4 mouse cellular contexts compared by ENCODE assay signal in genomic region chr1:187127548-187127947, GRCm38 (mm10).
DNase-seq lines count a peak whose midpoint lies in the region; TF ChIP-seq lines count a peak whose summit lies in the region.
"Not testable (repeated sequence)": the region's sequence is repeated elsewhere in the genome, so short reads cannot be mapped to it uniquely, and the experiment has no call there.

No protein-coding gene starts in this region.

- DNase-seq in ES-CJ7 (ENCODE audit: low read depth, low spot score) (peak; percentile 82), R1 (ENCODE audit: low read depth, low spot score) (peak; percentile 52), ZHBTc4 (ENCODE audit: low read depth, low spot score) (peak; percentile 65)

- not testable (repeated sequence) for H3K4me1 ChIP-seq in ES-Bruce4 (ENCODE audit: control insufficient read depth, insufficient read depth, low read length)

- TF ChIP-seq EP300 in ES-Bruce4 (IDR thresholded peaks at IDR 0.05; ENCODE audit: insufficient read depth, low read depth, low read length) = 0 out of 2 replicates have a peak, but pooled peaks have one; percentile 26

- H3K9ac ChIP-seq in ES-Bruce4 (ENCODE audit: low read depth, poor library complexity, severe bottlenecking) = not testable (repeated sequence)

- not testable (repeated sequence) for TF ChIP-seq POLR2A in ES-Bruce4 (IDR thresholded peaks at IDR 0.05; ENCODE audit: insufficient read depth, low read length)

- TF ChIP-seq CTCF in ES-Bruce4 (IDR thresholded peaks at IDR 0.05; ENCODE audit: low read depth, low read length) = not testable (repeated sequence)

- not testable (repeated sequence) for H3K36me3 ChIP-seq in ES-Bruce4 (ENCODE audit: control insufficient read depth, insufficient read depth, low read length, poor library complexity, severe bottlenecking)

- H3K27me3 ChIP-seq in ES-Bruce4 (ENCODE audit: control insufficient read depth, insufficient read depth, low read length, poor library complexity, severe bottlenecking) = not testable (repeated sequence)

- not testable (repeated sequence) for H3K9me3 ChIP-seq in ES-Bruce4 (replicated peaks; ENCODE audit: control insufficient read depth, insufficient read depth, low read length, poor library complexity, severe bottlenecking)

- H3K27ac ChIP-seq in ES-Bruce4 (ENCODE audit: insufficient read depth, low read length) = not testable (repeated sequence)

- not testable (repeated sequence) for H3K4me3 ChIP-seq in ES-Bruce4 (ENCODE audit: low read depth, low read length)
